Mouse (Mus musculus) myocyte (in vitro differentiated cells): ENCODE data around the gene Pou2f1. TPM values are rescaled to one million over a fixed set of nuclear protein-coding genes. Genes with fewer than 3 reads are reported as not detected.
A peak's percentile ranks its signal among the peaks of the same experiment; 100 is the strongest.

Experiments
- H3K27me3 ChIP-seq: one replicate; pipeline ENCODE4 v1.6.1; 2011; ENCODE audit not compliant: control insufficient read depth, insufficient read depth, insufficient read length
- H3K36me3 ChIP-seq: one replicate; pipeline ENCODE4 v1.6.1; 2011; ENCODE audit not compliant: control insufficient read depth, insufficient read depth
- H3K4me2 ChIP-seq: one replicate; pipeline ENCODE4 v1.6.1; 2011; ENCODE audit warnings: low read depth, control low read depth
- H3K4me3 ChIP-seq: one replicate; pipeline ENCODE4 v1.5.1; 2011; ENCODE audit warnings: mild to moderate bottlenecking, control low read depth, moderate library complexity
- H3K79me2 ChIP-seq: one replicate; pipeline ENCODE4 v1.6.1; 2011; ENCODE audit not compliant: control insufficient read depth, insufficient read depth
- H3ac ChIP-seq: one replicate; pipeline ENCODE4 v1.6.1; 2011; ENCODE audit not compliant: control insufficient read depth, insufficient read length
- CEBPB ChIP-seq: IDR thresholded peaks from 2 replicates; pipeline ENCODE4 v1.6.1; 2011; ENCODE audit warnings: mild to moderate bottlenecking, moderate library complexity; ENCODE audit not compliant: poor library complexity, insufficient read depth, severe bottlenecking
- E2F4 ChIP-seq: IDR thresholded peaks from one replicate; pipeline ENCODE4 v1.6.1; 2011; ENCODE audit warnings: mild to moderate bottlenecking, control low read depth, moderate library complexity; ENCODE audit not compliant: insufficient read depth
- MAX ChIP-seq: IDR thresholded peaks from one replicate; pipeline ENCODE4 v1.6.1; 2011; ENCODE audit warnings: low read depth, mild to moderate bottlenecking, control low read depth
- MYOD1 ChIP-seq, 3 experiments: IDR thresholded peaks; one replicate each; pipeline ENCODE4 v1.6.1; 2011; ENCODE audit warnings: control low read depth in 2 of 3, low read depth in 2 of 3, mild to moderate bottlenecking in 2 of 3, moderate library complexity in 1 of 3; ENCODE audit not compliant: insufficient read length in 2 of 3, control insufficient read depth in 1 of 3
- MYOG ChIP-seq, 3 experiments: IDR thresholded peaks; one replicate each; pipeline ENCODE4 v1.6.1; 2011; ENCODE audit warnings: control low read depth in 2 of 3, low read depth in 2 of 3, mild to moderate bottlenecking in 2 of 3; ENCODE audit not compliant: insufficient read length in 2 of 3, control insufficient read depth in 1 of 3, insufficient read depth in 1 of 3
- POLR2A ChIP-seq: IDR thresholded peaks from one replicate; pipeline ENCODE4 v1.6.1; 2011; ENCODE audit warnings: low read depth, mild to moderate bottlenecking, control low read depth, moderate library complexity; ENCODE audit not compliant: insufficient read length
- POLR2AphosphoS2 ChIP-seq: IDR thresholded peaks from one replicate; pipeline ENCODE4 v1.6.1; 2011; ENCODE audit warnings: low read depth, control low read depth; ENCODE audit not compliant: insufficient read length
- REST ChIP-seq: IDR thresholded peaks from one replicate; pipeline ENCODE4 v1.6.1; 2011; ENCODE audit warnings: mild to moderate bottlenecking, control low read depth, moderate library complexity; ENCODE audit not compliant: insufficient read depth, insufficient read length
- SRF ChIP-seq: IDR thresholded peaks from one replicate; pipeline ENCODE4 v1.6.1; 2011; ENCODE audit warnings: low read depth; ENCODE audit not compliant: control insufficient read depth, insufficient read length
- TCF12 ChIP-seq: IDR thresholded peaks from one replicate; pipeline ENCODE4 v1.6.1; 2011; ENCODE audit warnings: mild to moderate bottlenecking, control low read depth; ENCODE audit not compliant: poor library complexity, insufficient read depth, severe bottlenecking
- TCF3 ChIP-seq: IDR thresholded peaks from one replicate; pipeline ENCODE4 v1.6.1; 2011; ENCODE audit warnings: low read depth, control low read depth; ENCODE audit not compliant: insufficient read length
- USF1 ChIP-seq: IDR thresholded peaks from one replicate; pipeline ENCODE4 v1.6.1; 2011; ENCODE audit warnings: low read depth, mild to moderate bottlenecking, control low read depth, moderate library complexity
- polyA plus RNA-seq: library from polyadenylated mRNA; unstranded; fragments of >200 nt; fragmentation: generic; extraction: Trizol; gene quantifications from one replicate; pipeline ENCODE4 v1.2.1, GENCODE M21; 2012; ENCODE audit warnings: missing spikeins

Pou2f1 gene
- polyA plus RNA-seq, 1 experiment = 2.1 TPM

DNA sequence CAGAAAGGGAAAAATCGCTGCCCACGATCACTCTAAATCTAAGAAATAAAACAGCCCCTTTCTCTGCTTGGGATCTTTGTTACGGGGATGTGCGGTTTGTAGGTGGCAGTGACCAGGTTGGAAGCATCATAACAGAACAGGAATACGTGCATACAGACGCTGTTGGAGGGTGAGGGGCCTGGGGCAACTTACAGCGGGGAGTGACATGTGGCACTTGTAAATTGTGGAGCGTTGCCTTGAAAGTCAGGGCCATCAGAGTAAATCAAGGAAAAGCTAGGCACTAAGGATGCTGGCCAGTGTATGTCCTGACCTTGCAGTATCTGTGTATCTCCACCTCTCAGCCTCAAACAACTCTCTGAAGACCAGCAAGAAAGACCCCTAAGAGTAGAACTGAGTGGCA lies 154.1 kb downstream of the Pou2f1 start:
- Histone ChIP-seq H3K79me2 (no peaks in the 10 kb centered on the region), H3K27me3 (no peaks in the 10 kb centered on the region), H3ac (no peak overlapping the region), H3K4me3 (no peak overlapping the region), H3K4me2 (no peak overlapping the region), H3K36me3 (no peaks in the 10 kb centered on the region)
- TF ChIP-seq MYOD1 (IDR thresholded peaks at IDR 0.05; ENCODE audit: control insufficient read depth in 1 of 3, insufficient read length in 2 of 3, low read depth in 2 of 3) = no peak
- TF ChIP-seq MYOG (IDR thresholded peaks at IDR 0.05; ENCODE audit: control insufficient read depth in 1 of 3, insufficient read depth in 1 of 3, insufficient read length in 2 of 3, low read depth in 2 of 3) = no peak
- TF ChIP-seq POLR2A = no peak
- TF ChIP-seq SRF = no peak
- TF ChIP-seq E2F4 = no peak
- no peak for TF ChIP-seq REST
- no peak for TF ChIP-seq TCF12
- no peak for TF ChIP-seq POLR2AphosphoS2
- no peak for TF ChIP-seq MAX
- no peak for TF ChIP-seq TCF3
- no peak for TF ChIP-seq CEBPB
- no peak for TF ChIP-seq USF1

DNA sequence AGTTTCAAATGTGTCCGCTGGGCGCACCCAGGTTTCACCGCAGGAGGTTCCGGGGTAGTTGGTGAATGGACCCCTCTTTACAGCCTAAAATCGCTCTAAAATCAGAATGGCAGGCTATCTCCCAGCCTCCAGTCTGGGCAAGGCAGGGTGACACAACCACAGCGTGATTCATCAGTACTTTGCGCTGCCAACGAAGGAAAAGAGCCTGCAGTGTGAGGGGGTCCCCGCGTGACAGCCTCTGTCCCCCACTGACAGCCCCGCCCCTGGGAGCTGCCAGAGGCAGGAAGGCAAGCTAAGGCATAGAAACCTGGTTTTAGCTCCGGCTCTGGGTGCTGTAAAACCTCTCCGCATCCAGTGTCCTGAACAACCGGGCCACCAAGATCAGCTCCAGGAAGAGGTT lies 157.1 kb downstream of the Pou2f1 start:
- Histone ChIP-seq H3K4me3 (peak overlapping the region; percentile 27), H3K79me2 (no peaks in the 10 kb centered on the region), H3ac (no peak overlapping the region), H3K27me3 (no peaks in the 10 kb centered on the region), H3K4me2 (peak overlapping the region; percentile 98), H3K36me3 (no peaks in the 10 kb centered on the region)
- TF ChIP-seq MYOD1 (IDR thresholded peaks at IDR 0.05; ENCODE audit: control insufficient read depth in 1 of 3, insufficient read length in 2 of 3, low read depth in 2 of 3) = no peak
- no peak for TF ChIP-seq USF1
- TF ChIP-seq TCF3 = no peak
- TF ChIP-seq SRF = no peak
- TF ChIP-seq MAX = no peak
- no peak for TF ChIP-seq POLR2AphosphoS2
- no peak for TF ChIP-seq MYOG (IDR thresholded peaks at IDR 0.05; ENCODE audit: control insufficient read depth in 1 of 3, insufficient read depth in 1 of 3, insufficient read length in 2 of 3, low read depth in 2 of 3)
- TF ChIP-seq REST = no peak
- TF ChIP-seq POLR2A = no peak

DNA sequence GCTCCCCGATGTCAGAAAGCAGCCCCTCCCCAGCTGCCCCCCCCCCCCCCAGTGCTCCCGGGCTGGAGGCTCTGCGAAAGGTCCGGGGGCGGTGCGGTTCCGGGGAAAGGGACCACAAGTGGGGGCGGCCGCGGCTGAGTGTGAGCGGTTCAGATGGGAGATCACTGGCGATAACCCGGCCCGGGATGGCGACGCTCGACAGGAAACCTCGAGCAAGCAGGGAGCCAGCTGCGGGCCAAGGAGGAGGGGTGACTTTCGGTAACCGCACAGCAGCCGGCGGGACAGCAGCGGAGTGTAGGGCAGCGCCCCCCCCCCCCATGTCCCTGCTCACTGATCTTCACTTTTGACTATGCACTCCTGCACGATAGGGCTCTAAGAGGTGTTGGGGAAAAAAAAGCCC lies 157.5 kb downstream of the Pou2f1 start:
- peak overlapping the region; percentile 27 for H3K4me3 ChIP-seq
- no peaks in the 10 kb centered on the region for H3K36me3 ChIP-seq
- TF ChIP-seq MYOD1 (IDR thresholded peaks at IDR 0.05; ENCODE audit: control insufficient read depth in 1 of 3, insufficient read length in 2 of 3, low read depth in 2 of 3) = peak in 2 of 3 experiments; percentile 25 to 75
- no peak for TF ChIP-seq TCF12
- peak in 2 of 3 experiments; percentile 29 to 75 for TF ChIP-seq MYOG (IDR thresholded peaks at IDR 0.05; ENCODE audit: control insufficient read depth in 1 of 3, insufficient read depth in 1 of 3, insufficient read length in 2 of 3, low read depth in 2 of 3)
- H3K79me2 ChIP-seq = no peaks in the 10 kb centered on the region
- H3K4me2 ChIP-seq = peak overlapping the region; percentile 98
- no peaks in the 10 kb centered on the region for H3K27me3 ChIP-seq
- H3ac ChIP-seq = no peak overlapping the region

DNA sequence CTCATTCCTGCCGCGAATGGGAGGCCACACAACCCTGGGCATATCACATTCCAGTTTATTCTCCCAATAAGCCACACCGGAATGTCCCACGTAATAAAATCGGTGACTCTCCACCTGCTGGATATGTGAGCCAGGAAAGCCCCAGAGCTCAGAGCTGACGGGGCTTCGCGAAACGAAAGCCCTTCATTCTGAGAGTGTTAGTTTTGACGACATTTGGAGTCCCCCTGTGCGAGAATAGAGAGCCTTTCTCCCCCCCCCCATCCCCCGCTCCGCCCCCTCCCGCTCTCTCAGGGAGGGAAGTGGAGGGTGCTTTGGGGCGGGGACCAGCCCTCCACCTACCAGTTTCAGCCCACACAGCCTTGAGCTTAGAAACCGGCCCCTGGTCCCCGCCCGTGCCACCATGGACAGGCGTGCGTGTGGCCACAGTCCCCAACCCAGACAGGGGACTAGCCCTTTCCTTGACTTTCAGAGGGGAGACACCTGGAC lies 158.0 kb downstream of the Pou2f1 start:
- no peaks in the 10 kb centered on the region for H3K27me3 ChIP-seq
- peak overlapping the region; percentile 27 for H3K4me3 ChIP-seq
- no peaks in the 10 kb centered on the region for H3K36me3 ChIP-seq
- H3ac ChIP-seq = no peak overlapping the region
- H3K79me2 ChIP-seq = no peaks in the 10 kb centered on the region
- TF ChIP-seq REST (no peak), POLR2AphosphoS2 (no peak), CEBPB (no peak), SRF (no peak)
- peak overlapping the region; percentile 98 for H3K4me2 ChIP-seq

DNA sequence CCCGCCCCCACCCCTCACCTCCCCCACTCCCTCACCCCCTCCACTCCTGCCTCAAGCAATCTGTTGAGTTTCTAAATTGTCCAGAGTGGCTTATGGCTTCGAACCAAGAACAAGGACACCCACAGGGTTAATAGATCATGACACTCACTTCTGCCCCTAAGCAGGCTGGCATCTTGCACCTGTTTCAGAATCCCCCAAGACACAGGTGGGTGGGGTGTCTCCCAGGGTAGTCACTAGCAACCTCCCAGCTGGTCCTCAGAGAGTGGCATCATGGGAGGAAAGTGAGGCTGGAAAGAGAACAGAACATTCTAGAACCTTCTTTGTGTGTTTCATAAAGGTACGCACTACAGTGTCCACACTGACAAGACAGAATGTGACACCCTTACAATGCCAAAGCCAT lies 158.9 kb downstream of the Pou2f1 start:
- Histone ChIP-seq H3K27me3 (no peaks in the 10 kb centered on the region), H3K36me3 (no peaks in the 10 kb centered on the region), H3ac (no peak overlapping the region), H3K79me2 (no peaks in the 10 kb centered on the region), H3K4me2 (no peak overlapping the region), H3K4me3 (peak overlapping the region; percentile 27)
- no peak for TF ChIP-seq MAX
- TF ChIP-seq MYOD1 (IDR thresholded peaks at IDR 0.05; ENCODE audit: control insufficient read depth in 1 of 3, insufficient read length in 2 of 3, low read depth in 2 of 3) = peak in 1 of 3 experiments; percentile 49
